Mouse (Mus musculus): ENCODE measurements around the gene Utp20. TPM values are rescaled to one million over a fixed set of nuclear protein-coding genes. Genes with fewer than 3 reads are reported as not detected.

Utp20 gene
- polyA plus RNA-seq, 1 experiment, result 4.8 TPM

GRCm38 (mm10) chr10:88708671-88709523 is 117.7 kb downstream of the Utp20 start:
- 52% methylated on average over 10 of the region's 10 CpGs for WGBS
- Histone ChIP-seq H3K4me1 (ENCODE audit: control insufficient read depth, insufficient read depth, low read length) (no peaks in the 10 kb centered on the region), H3K4me3 (replicated peaks; ENCODE audit: extremely low read depth, low read depth, low read length) (no peak overlapping the region)
- DNase-seq, result no peak
- TF ChIP-seq CTCF (IDR thresholded peaks at IDR 0.05; ENCODE audit: insufficient read depth, low read length) (no peak), POLR2A (IDR thresholded peaks at IDR 0.05; ENCODE audit: borderline replicate concordance, extremely low read depth, low read depth, low read length) (no peak)

- H3K4me1 ChIP-seq (ENCODE audit: control insufficient read depth, insufficient read depth, low read length), result no peaks in the 10 kb centered on the region
- no peak overlapping the region for H3K4me3 ChIP-seq (replicated peaks; ENCODE audit: extremely low read depth, low read depth, low read length)
- DNase-seq, result no peak
- TF ChIP-seq POLR2A (IDR thresholded peaks at IDR 0.05; ENCODE audit: borderline replicate concordance, extremely low read depth, low read depth, low read length) (no peak), CTCF (IDR thresholded peaks at IDR 0.05; ENCODE audit: insufficient read depth, low read length) (no peak)
- WGBS, result 61% methylated on average over 6 of the region's 6 CpGs
Observed at GRCm38 (mm10) chr10:88700938-88701337, 125.7 kb downstream of the Utp20 start.

Other genes starting within 250 kb of the Utp20 start
- gene Mybpc1, start 221.7 kb downstream of the Utp20 start, polyA plus RNA-seq (2012; rRNA removed), result 18.2 TPM in 1 of 2 replicates, not detected in the other
- gene Spic, start 141.8 kb downstream of the Utp20 start, polyA plus RNA-seq (2012; rRNA removed), result 0.15 and 0.20 TPM in 2 replicates
- gene Arl1, start 95.9 kb downstream of the Utp20 start, polyA plus RNA-seq (2012; rRNA removed), result 25.3 and 26.4 TPM in 2 replicates
- gene Slc5a8, start 59.2 kb upstream of the Utp20 start, polyA plus RNA-seq (2012; rRNA removed), result 0.17 and 0.52 TPM in 2 replicates

All from lung, adult 2 months (tissue).